Mouse (Mus musculus): Measurements from ENCODE around the gene Klk1b27. TPM values are rescaled to one million over a fixed set of nuclear protein-coding genes. Genes with fewer than 3 reads are reported as not detected.
"Not testable (repeated sequence)": the region's sequence is repeated elsewhere in the genome, so short reads cannot be mapped to it uniquely, and the experiment has no call there.

The Klk1b27 gene
- polyA plus RNA-seq (2014; fragmentation: Nextera tagmentation; extraction: Ambion mirVana), result not detected in 2 replicates

- not testable (repeated sequence) for H3K4me3 ChIP-seq (ENCODE audit: low read depth, low read length); H3K27ac ChIP-seq (ENCODE audit: low read depth); ATAC-seq (replicated peaks; ENCODE audit: low FRiP score, low TSS enrichment, low read depth); H3K9ac ChIP-seq (ENCODE audit: low read length); DNase-seq (ENCODE audit: low spot score); H3K4me2 ChIP-seq (ENCODE audit: low read length); H3K9me3 ChIP-seq (ENCODE audit: control insufficient read depth, low read length); H3K36me3 ChIP-seq (ENCODE audit: control insufficient read depth, insufficient read depth, low read length); H3K4me1 ChIP-seq (replicated peaks; ENCODE audit: control insufficient read depth, insufficient read depth, low read length); H3K27me3 ChIP-seq (replicated peaks; ENCODE audit: control insufficient read depth, insufficient read depth, low read length)
- WGBS, result 47% methylated on average over 3 of the region's 3 CpGs
Observed at GRCm38 (mm10) chr7:44051990-44052389, at the start of gene Klk1b27. TSS of gene Klk1b27 (plus strand) at chr7:44052290.

- ATAC-seq (replicated peaks; ENCODE audit: low FRiP score, low TSS enrichment, low read depth) (no peak), DNase-seq (ENCODE audit: low spot score) (no peak)
- Histone ChIP-seq H3K4me1 (replicated peaks; ENCODE audit: control insufficient read depth, insufficient read depth, low read length) (no peaks in the 10 kb centered on the region), H3K4me3 (ENCODE audit: low read depth, low read length) (no peak overlapping the region), H3K27ac (ENCODE audit: low read depth) (no peak overlapping the region), H3K36me3 (ENCODE audit: control insufficient read depth, insufficient read depth, low read length) (no peaks in the 10 kb centered on the region), H3K9me3 (ENCODE audit: control insufficient read depth, low read length) (no peaks in the 10 kb centered on the region), H3K9ac (ENCODE audit: low read length) (no peak overlapping the region), H3K27me3 (replicated peaks; ENCODE audit: control insufficient read depth, insufficient read depth, low read length) (no peaks in the 10 kb centered on the region), H3K4me2 (ENCODE audit: low read length) (no peak overlapping the region)
Observed at GRCm38 (mm10) chr7:44004847-44005246, 47.2 kb upstream of the Klk1b27 start.

GRCm38 (mm10) chr7:44011868-44012267, 40.2 kb upstream of the Klk1b27 start, which contains the start of gene Klk1b26:
TSS of gene Klk1b26 (plus strand) at chr7:44012168.
- not testable (repeated sequence) for H3K27me3 ChIP-seq (replicated peaks; ENCODE audit: control insufficient read depth, insufficient read depth, low read length); H3K4me3 ChIP-seq (ENCODE audit: low read depth, low read length); H3K4me1 ChIP-seq (replicated peaks; ENCODE audit: control insufficient read depth, insufficient read depth, low read length); H3K27ac ChIP-seq (ENCODE audit: low read depth); ATAC-seq (replicated peaks; ENCODE audit: low FRiP score, low TSS enrichment, low read depth); H3K36me3 ChIP-seq (ENCODE audit: control insufficient read depth, insufficient read depth, low read length); DNase-seq (ENCODE audit: low spot score); H3K4me2 ChIP-seq (ENCODE audit: low read length); H3K9me3 ChIP-seq (ENCODE audit: control insufficient read depth, low read length); H3K9ac ChIP-seq (ENCODE audit: low read length)

GRCm38 (mm10) chr7:44014666-44015065, 37.4 kb upstream of the Klk1b27 start:
- H3K27me3 ChIP-seq (replicated peaks; ENCODE audit: control insufficient read depth, insufficient read depth, low read length); H3K4me3 ChIP-seq (ENCODE audit: low read depth, low read length); H3K4me2 ChIP-seq (ENCODE audit: low read length); H3K9ac ChIP-seq (ENCODE audit: low read length); H3K4me1 ChIP-seq (replicated peaks; ENCODE audit: control insufficient read depth, insufficient read depth, low read length); ATAC-seq (replicated peaks; ENCODE audit: low FRiP score, low TSS enrichment, low read depth); H3K9me3 ChIP-seq (ENCODE audit: control insufficient read depth, low read length); H3K27ac ChIP-seq (ENCODE audit: low read depth); H3K36me3 ChIP-seq (ENCODE audit: control insufficient read depth, insufficient read depth, low read length); DNase-seq (ENCODE audit: low spot score): not testable (repeated sequence)
- WGBS, result 78% methylated on average over 6 of the region's 6 CpGs

DNA sequence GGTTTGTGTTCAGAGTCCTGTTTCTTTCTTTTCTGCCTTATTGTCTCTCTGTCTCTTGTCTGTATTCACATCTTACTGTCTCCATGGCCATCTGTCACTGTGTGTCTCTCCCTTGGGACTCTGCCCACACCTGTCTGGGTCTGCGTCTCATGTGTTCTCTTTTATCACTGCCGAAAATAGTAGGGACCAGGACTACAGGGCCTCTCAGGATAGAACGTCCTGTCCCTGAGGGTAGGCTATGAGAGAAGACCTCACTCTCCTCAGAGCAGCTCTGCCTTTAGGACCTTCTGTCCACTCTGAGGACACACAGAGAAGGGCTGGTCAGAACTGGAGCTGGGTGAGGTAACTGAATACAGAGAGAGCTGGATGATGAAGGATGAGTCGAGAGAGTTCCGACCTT, 37.0 kb upstream of the Klk1b27 start:
- H3K36me3 ChIP-seq (ENCODE audit: control insufficient read depth, insufficient read depth, low read length), result no peaks in the 10 kb centered on the region
- no peak overlapping the region for H3K27ac ChIP-seq (ENCODE audit: low read depth)
- no peak overlapping the region for H3K4me2 ChIP-seq (ENCODE audit: low read length)
- H3K27me3 ChIP-seq (replicated peaks; ENCODE audit: control insufficient read depth, insufficient read depth, low read length), result no peaks in the 10 kb centered on the region
- 84% methylated on average over 5 of the region's 5 CpGs for WGBS
- no peak overlapping the region for H3K9ac ChIP-seq (ENCODE audit: low read length)
- no peak overlapping the region for H3K4me3 ChIP-seq (ENCODE audit: low read depth, low read length)
- no peak for ATAC-seq (replicated peaks; ENCODE audit: low FRiP score, low TSS enrichment, low read depth)
- no peak for DNase-seq (ENCODE audit: low spot score)
- no peaks in the 10 kb centered on the region for H3K9me3 ChIP-seq (ENCODE audit: control insufficient read depth, low read length)
- no peaks in the 10 kb centered on the region for H3K4me1 ChIP-seq (replicated peaks; ENCODE audit: control insufficient read depth, insufficient read depth, low read length)

DNA sequence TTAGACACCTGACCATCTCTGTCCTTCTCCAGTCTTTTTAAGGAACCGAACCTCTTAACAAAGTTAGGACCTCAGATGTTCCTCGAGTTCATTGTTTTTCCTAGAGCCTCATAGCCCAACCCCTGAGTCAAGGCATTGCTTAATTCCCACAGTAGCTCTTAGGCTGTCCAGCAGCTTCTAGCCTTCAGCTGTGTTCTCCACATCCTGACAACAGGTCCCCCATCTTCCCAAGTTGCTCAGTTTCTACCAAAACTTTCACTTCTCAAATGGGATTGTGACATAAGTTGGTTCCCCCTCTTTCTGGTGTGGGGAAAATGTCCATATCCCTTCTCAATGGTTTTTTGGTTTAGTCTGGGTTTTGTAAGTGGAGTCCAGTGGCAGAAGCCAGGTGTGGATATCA, 20.0 kb downstream of the Klk1b27 start:
- no peaks in the 10 kb centered on the region for H3K36me3 ChIP-seq (ENCODE audit: control insufficient read depth, insufficient read depth, low read length)
- DNase-seq (ENCODE audit: low spot score), result no peak
- H3K9me3 ChIP-seq (ENCODE audit: control insufficient read depth, low read length), result no peaks in the 10 kb centered on the region
- no peaks in the 10 kb centered on the region for H3K27me3 ChIP-seq (replicated peaks; ENCODE audit: control insufficient read depth, insufficient read depth, low read length)
- 87% methylated on average over 2 of the region's 2 CpGs for WGBS
- no peak overlapping the region for H3K4me3 ChIP-seq (ENCODE audit: low read depth, low read length)
- H3K4me1 ChIP-seq (replicated peaks; ENCODE audit: control insufficient read depth, insufficient read depth, low read length), result no peaks in the 10 kb centered on the region
- ATAC-seq (replicated peaks; ENCODE audit: low FRiP score, low TSS enrichment, low read depth), result no peak
- H3K27ac ChIP-seq (ENCODE audit: low read depth), result no peak overlapping the region
- no peak overlapping the region for H3K4me2 ChIP-seq (ENCODE audit: low read length)
- no peak overlapping the region for H3K9ac ChIP-seq (ENCODE audit: low read length)

- Histone ChIP-seq H3K27ac (ENCODE audit: low read depth) (no peak overlapping the region), H3K36me3 (ENCODE audit: control insufficient read depth, insufficient read depth, low read length) (no peaks in the 10 kb centered on the region), H3K4me1 (replicated peaks; ENCODE audit: control insufficient read depth, insufficient read depth, low read length) (no peaks in the 10 kb centered on the region), H3K9ac (ENCODE audit: low read length) (no peak overlapping the region), H3K9me3 (ENCODE audit: control insufficient read depth, low read length) (no peaks in the 10 kb centered on the region), H3K4me3 (ENCODE audit: low read depth, low read length) (no peak overlapping the region), H3K4me2 (ENCODE audit: low read length) (no peak overlapping the region), H3K27me3 (replicated peaks; ENCODE audit: control insufficient read depth, insufficient read depth, low read length) (no peaks in the 10 kb centered on the region)
- WGBS, result no CpG with 5 or more reads among the region's 1 CpGs
- ATAC-seq (replicated peaks; ENCODE audit: low FRiP score, low TSS enrichment, low read depth) (no peak), DNase-seq (ENCODE audit: low spot score) (no peak)
Observed at GRCm38 (mm10) chr7:44077703-44078102, 25.6 kb downstream of the Klk1b27 start.

DNA sequence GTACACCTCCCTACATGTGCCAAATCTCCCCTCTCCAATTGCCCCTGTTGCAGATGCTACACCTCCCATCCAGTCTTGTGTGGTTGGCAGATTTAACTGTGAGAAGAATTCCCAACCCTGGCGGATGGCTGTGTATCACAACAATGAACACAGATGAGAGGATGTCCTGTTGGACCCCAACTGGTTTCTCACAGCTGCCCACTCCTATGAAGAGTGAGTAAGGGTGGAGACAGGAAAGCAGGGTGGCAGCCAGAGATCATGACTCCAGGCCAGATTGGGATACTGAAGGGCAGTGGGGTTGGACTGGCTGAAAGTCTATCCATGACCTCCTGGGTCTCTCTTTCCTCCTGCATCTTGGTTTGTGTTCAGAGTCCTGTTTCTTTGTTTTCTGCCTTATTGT, 44.0 kb downstream of the Klk1b27 start:
- DNase-seq (ENCODE audit: low spot score) (no peak), ATAC-seq (replicated peaks; ENCODE audit: low FRiP score, low TSS enrichment, low read depth) (no peak)
- no peak overlapping the region for H3K27ac ChIP-seq (ENCODE audit: low read depth)
- H3K4me1 ChIP-seq (replicated peaks; ENCODE audit: control insufficient read depth, insufficient read depth, low read length), result no peaks in the 10 kb centered on the region
- no peak overlapping the region for H3K9ac ChIP-seq (ENCODE audit: low read length)
- H3K27me3 ChIP-seq (replicated peaks; ENCODE audit: control insufficient read depth, insufficient read depth, low read length), result no peaks in the 10 kb centered on the region
- H3K4me2 ChIP-seq (ENCODE audit: low read length), result no peak overlapping the region
- no peak overlapping the region for H3K4me3 ChIP-seq (ENCODE audit: low read depth, low read length)
- no peaks in the 10 kb centered on the region for H3K9me3 ChIP-seq (ENCODE audit: control insufficient read depth, low read length)
- WGBS, result 77% methylated on average over 1 of the region's 1 CpGs
- no peaks in the 10 kb centered on the region for H3K36me3 ChIP-seq (ENCODE audit: control insufficient read depth, insufficient read depth, low read length)

- H3K27me3 ChIP-seq (replicated peaks; ENCODE audit: control insufficient read depth, insufficient read depth, low read length); H3K36me3 ChIP-seq (ENCODE audit: control insufficient read depth, insufficient read depth, low read length); H3K4me2 ChIP-seq (ENCODE audit: low read length); H3K4me3 ChIP-seq (ENCODE audit: low read depth, low read length); H3K9me3 ChIP-seq (ENCODE audit: control insufficient read depth, low read length); ATAC-seq (replicated peaks; ENCODE audit: low FRiP score, low TSS enrichment, low read depth); H3K9ac ChIP-seq (ENCODE audit: low read length); DNase-seq (ENCODE audit: low spot score); H3K4me1 ChIP-seq (replicated peaks; ENCODE audit: control insufficient read depth, insufficient read depth, low read length); H3K27ac ChIP-seq (ENCODE audit: low read depth): not testable (repeated sequence)
- WGBS, result 69% methylated on average over 3 of the region's 3 CpGs
Observed at GRCm38 (mm10) chr7:44102028-44102427, 49.9 kb downstream of the Klk1b27 start, which contains the start of gene Klk1b21. TSS of gene Klk1b21 (plus strand) at chr7:44102328.
